Mouse (Mus musculus) liver, adult 2 months (tissue): Measurements from ENCODE around the gene B4galt4. TPM values are rescaled to one million over a fixed set of nuclear protein-coding genes. Genes with fewer than 3 reads are reported as not detected.

Source experiments
- DNase-seq: peaks from one replicate; pipeline ENCODE4 v3.0.0-alpha.2; 2011; ENCODE audit warnings: low read depth, low spot score; ENCODE audit errors: extremely low read depth
- H3K27ac ChIP-seq: fragments of 200-500 bp; replicated peaks from 2 replicates; pipeline ENCODE4 v1.5.1; 2012; ENCODE audit warnings: low read depth, mild to moderate bottlenecking, control low read depth, inconsistent platforms, low read length; ENCODE audit not compliant: insufficient read depth
- H3K27me3 ChIP-seq: fragments of 200-500 bp; 2 replicates; pipeline ENCODE4 v1.6.1; 2012; ENCODE audit warnings: mild to moderate bottlenecking, moderate library complexity, low read length, inconsistent platforms; ENCODE audit not compliant: control insufficient read depth, insufficient read depth
- H3K36me3 ChIP-seq: fragments of 200-500 bp; 2 replicates; pipeline ENCODE4 v1.6.1; 2012; ENCODE audit warnings: low read length, inconsistent platforms; ENCODE audit not compliant: control insufficient read depth, insufficient read depth
- H3K4me1 ChIP-seq: fragments of 200-500 bp; 2 replicates; pipeline ENCODE4 v1.6.1; 2011; ENCODE audit warnings: low read length; ENCODE audit not compliant: control insufficient read depth, insufficient read depth
- H3K4me3 ChIP-seq: fragments of 200-500 bp; 2 replicates; pipeline ENCODE4 v1.5.1; 2011; ENCODE audit warnings: low read depth, mild to moderate bottlenecking, control low read depth, low read length, moderate library complexity; ENCODE audit not compliant: insufficient read depth
- H3K79me2 ChIP-seq: fragments of 200-500 bp; 2 replicates; pipeline ENCODE4 v1.6.1; 2012; ENCODE audit warnings: inconsistent platforms, mild to moderate bottlenecking, low read length, moderate library complexity; ENCODE audit not compliant: control insufficient read depth, insufficient read depth
- H3K9ac ChIP-seq: fragments of 200-500 bp; 2 replicates; pipeline ENCODE4 v1.6.1; 2012; ENCODE audit warnings: low read depth, mild to moderate bottlenecking, control low read depth, inconsistent platforms, low read length
- CTCF ChIP-seq: fragments of 200-500 bp; IDR thresholded peaks from 2 replicates; pipeline ENCODE4 v1.5.1; 2011; ENCODE audit warnings: low read depth, low read length, control low read depth
- POLR2A ChIP-seq: fragments of 200-500 bp; IDR thresholded peaks from 2 replicates; pipeline ENCODE4 v1.6.1; 2011; ENCODE audit warnings: low read length, control low read depth; ENCODE audit not compliant: insufficient read depth; ENCODE audit errors: extremely low read depth
- WGBS: fragments of 180-500 bp; shearing (Covaris S2); methylation state at CpG from one replicate; pipeline ENCODE4 v1.1.7; 2018; 5-methylcytosine and 5-hydroxymethylcytosine counted together
- polyA plus RNA-seq: library from polyadenylated mRNA; depleted of rRNA; stranded (reverse); fragments of >200 nt; gene quantifications from 2 replicates; pipeline ENCODE4 v1.2.3, GENCODE M21; 2012
- total RNA-seq: library from RNA; depleted of rRNA; stranded (reverse); fragments of >200 nt; gene quantifications from 2 replicates; pipeline ENCODE4 v1.2.3, GENCODE M21; 2014

B4galt4 gene
- total and polyA plus RNA-seq, 2 experiments: 0.54 to 1.6 TPM

GRCm38 (mm10) chr16:38776342-38776741 lies 34.3 kb downstream of the B4galt4 start:
- no peaks in the 10 kb centered on the region for H3K79me2 ChIP-seq
- H3K36me3 ChIP-seq: no peaks in the 10 kb centered on the region
- no peak overlapping the region for H3K4me3 ChIP-seq
- 45% methylated on average over 6 of the region's 6 CpGs for WGBS
- no peak overlapping the region for H3K27ac ChIP-seq
- DNase-seq: no peak
- no peaks in the 10 kb centered on the region for H3K27me3 ChIP-seq
- TF ChIP-seq POLR2A (no peak), CTCF (no peak)
- no peak overlapping the region for H3K9ac ChIP-seq
- no peaks in the 10 kb centered on the region for H3K4me1 ChIP-seq

DNA sequence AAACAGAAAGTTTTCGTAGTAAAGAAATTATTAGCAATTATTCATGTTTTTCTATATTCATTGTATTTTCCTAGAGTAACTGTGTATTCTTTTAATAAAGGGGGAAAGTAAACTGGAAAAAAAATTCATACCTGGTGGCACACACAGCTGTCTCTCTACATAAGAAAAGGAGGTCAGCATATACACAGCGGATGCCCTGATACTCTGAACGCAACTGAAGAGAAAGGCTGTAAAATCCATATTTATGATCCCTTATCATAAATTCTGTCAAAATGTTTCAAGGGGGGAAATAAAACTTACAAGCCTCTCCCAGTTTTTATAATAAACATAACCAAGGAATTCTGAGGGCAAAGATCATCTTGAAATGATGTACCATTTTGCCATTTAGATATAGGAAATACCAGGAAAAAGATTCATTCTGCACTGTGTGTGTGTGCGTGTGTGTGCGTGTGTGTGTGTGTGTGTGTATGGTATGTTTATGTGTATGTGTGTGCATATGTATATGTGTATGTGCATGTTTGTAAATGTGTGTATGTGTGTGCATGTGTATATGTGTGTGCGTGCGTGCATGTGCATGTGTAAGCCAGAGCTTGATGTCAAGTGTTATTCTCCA lies 39.0 kb downstream of the B4galt4 start:
- Histone ChIP-seq H3K27ac (no peak overlapping the region), H3K9ac (no peak overlapping the region), H3K36me3 (no peaks in the 10 kb centered on the region), H3K79me2 (no peaks in the 10 kb centered on the region), H3K4me3 (no peak overlapping the region), H3K4me1 (no peaks in the 10 kb centered on the region), H3K27me3 (peaks cover 2% of the 10 kb centered on the region; the same call in 1 of the 2 replicates)
- TF ChIP-seq CTCF (no peak), POLR2A (no peak)
- WGBS: 95% methylated on average over 7 of the region's 7 CpGs
- no peak for DNase-seq

GRCm38 (mm10) chr16:38781946-38782345 lies 39.9 kb downstream of the B4galt4 start:
- Histone ChIP-seq H3K27ac (no peak overlapping the region), H3K79me2 (no peaks in the 10 kb centered on the region), H3K4me3 (no peak overlapping the region), H3K27me3 (peaks cover 2% of the 10 kb centered on the region; the same call in 1 of the 2 replicates), H3K36me3 (no peaks in the 10 kb centered on the region), H3K9ac (no peak overlapping the region), H3K4me1 (no peaks in the 10 kb centered on the region)
- TF ChIP-seq CTCF: no peak
- TF ChIP-seq POLR2A: no peak
- DNase-seq: no peak
- WGBS: 44% methylated on average over 2 of the region's 2 CpGs

DNA sequence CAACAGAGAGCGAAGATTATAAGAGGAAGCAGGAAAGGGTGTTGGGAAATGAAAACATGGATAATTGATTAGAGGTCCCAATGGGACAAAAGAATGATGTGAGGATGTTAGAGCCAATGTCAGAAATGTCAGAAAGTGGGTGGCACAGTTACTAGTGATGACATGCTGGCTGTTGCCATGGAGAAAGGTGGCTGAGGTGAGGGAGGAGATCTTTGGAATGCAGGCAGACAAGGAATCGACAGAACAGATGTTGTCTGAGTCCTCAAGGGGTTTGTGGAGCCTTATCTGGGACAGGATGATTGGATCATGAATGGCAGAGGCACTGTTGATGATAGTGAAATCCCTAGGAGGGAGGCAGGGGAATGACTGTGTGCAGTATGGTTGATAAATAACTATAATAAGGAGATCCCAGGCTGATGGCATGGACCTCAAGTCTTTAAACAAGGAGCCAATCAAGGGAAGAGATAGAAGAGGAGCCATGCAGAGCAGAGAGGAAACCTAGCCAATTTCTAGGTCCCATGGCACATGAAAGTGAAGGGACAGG lies 40.5 kb downstream of the B4galt4 start:
- Histone ChIP-seq H3K27ac (no peak overlapping the region), H3K9ac (no peak overlapping the region), H3K27me3 (peaks cover 2% of the 10 kb centered on the region; the same call in 1 of the 2 replicates), H3K4me1 (no peaks in the 10 kb centered on the region), H3K36me3 (no peaks in the 10 kb centered on the region), H3K79me2 (no peaks in the 10 kb centered on the region), H3K4me3 (no peak overlapping the region)
- 47% methylated on average over 2 of the region's 2 CpGs for WGBS
- DNase-seq: no peak
- no peak for TF ChIP-seq CTCF
- TF ChIP-seq POLR2A: no peak

DNA sequence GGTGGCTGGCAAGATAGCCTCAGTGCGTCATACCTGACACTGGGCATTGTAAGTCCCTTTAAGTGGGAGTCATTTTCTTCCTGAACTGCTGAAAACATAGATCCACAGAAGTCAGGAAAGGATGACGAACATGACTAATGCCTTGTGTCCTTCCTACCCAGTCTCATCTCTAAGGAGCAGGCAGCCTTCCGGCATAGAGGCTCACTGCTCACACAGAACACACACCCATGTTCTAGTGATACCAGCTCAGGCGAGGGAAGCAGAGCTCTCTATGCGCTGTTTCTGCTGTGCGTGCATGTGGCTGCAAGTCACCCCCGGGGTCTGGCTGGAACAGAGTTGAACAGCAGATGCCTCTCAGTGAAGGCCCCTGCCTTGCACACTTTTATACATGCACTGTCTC lies 43.2 kb downstream of the B4galt4 start:
- DNase-seq: no peak
- 54% methylated on average over 7 of the region's 7 CpGs for WGBS
- Histone ChIP-seq H3K79me2 (no peaks in the 10 kb centered on the region), H3K4me1 (no peaks in the 10 kb centered on the region), H3K36me3 (no peaks in the 10 kb centered on the region), H3K9ac (no peak overlapping the region), H3K27ac (no peak overlapping the region), H3K27me3 (peaks cover 2% of the 10 kb centered on the region; the same call in 1 of the 2 replicates), H3K4me3 (no peak overlapping the region)
- TF ChIP-seq CTCF: no peak
- TF ChIP-seq POLR2A: no peak

- 79% methylated on average over 2 of the region's 2 CpGs for WGBS
Observed at GRCm38 (mm10) chr16:38789016-38789415, 47.0 kb downstream of the B4galt4 start.

More at GRCm38 (mm10) chr16:38789016-38789415, 47.0 kb downstream of the B4galt4 start:
- Histone ChIP-seq H3K36me3 (no peaks in the 10 kb centered on the region), H3K27ac (no peak overlapping the region), H3K79me2 (no peaks in the 10 kb centered on the region), H3K4me1 (no peaks in the 10 kb centered on the region), H3K27me3 (no peaks in the 10 kb centered on the region), H3K9ac (no peak overlapping the region), H3K4me3 (no peak overlapping the region)
- TF ChIP-seq CTCF (no peak), POLR2A (no peak)
- DNase-seq: no peak
